Mouse (Mus musculus): ENCODE measurements around the gene Snx12. TPM values are rescaled to one million over a fixed set of nuclear protein-coding genes. Genes with fewer than 3 reads are reported as not detected.
"Not testable (repeated sequence)": the region's sequence is repeated elsewhere in the genome, so short reads cannot be mapped to it uniquely, and the experiment has no call there.

Gene Snx12
- polyA plus RNA-seq, 1 experiment from 2014 or later = 69.3 TPM

- H3K9me3 ChIP-seq = no peaks in the 10 kb centered on the region
- no peak overlapping the region for H3K27ac ChIP-seq
- no peaks in the 10 kb centered on the region for H3K27me3 ChIP-seq (ENCODE audit: insufficient read depth, poor library complexity, severe bottlenecking)
- no peak for DNase-seq (ENCODE audit: low spot score)
- H3K36me3 ChIP-seq = no peaks in the 10 kb centered on the region
- H3K4me1 ChIP-seq (replicated peaks) = no peaks in the 10 kb centered on the region
- H3K4me3 ChIP-seq = no peak overlapping the region
- WGBS = 82% methylated on average over 2 of the region's 2 CpGs
These were observed 95.4 kb downstream of the Snx12 start for GRCm38 (mm10) chrX:101126977-101127376.

- H3K36me3 ChIP-seq = no peaks in the 10 kb centered on the region
- no peaks in the 10 kb centered on the region for H3K27me3 ChIP-seq (ENCODE audit: insufficient read depth, poor library complexity, severe bottlenecking)
- no peaks in the 10 kb centered on the region for H3K9me3 ChIP-seq
- 78% methylated on average over 7 of the region's 7 CpGs for WGBS
- no peak overlapping the region for H3K4me3 ChIP-seq
- no peak overlapping the region for H3K27ac ChIP-seq
- DNase-seq (ENCODE audit: low spot score) = no peak
- no peaks in the 10 kb centered on the region for H3K4me1 ChIP-seq (replicated peaks)
These were observed 95.8 kb downstream of the Snx12 start for GRCm38 (mm10) chrX:101126474-101126955.

GRCm38 (mm10) chrX:101120546-101120945, 101.8 kb downstream of the Snx12 start:
- Histone ChIP-seq H3K27me3 (ENCODE audit: insufficient read depth, poor library complexity, severe bottlenecking) (no peaks in the 10 kb centered on the region), H3K4me3 (no peak overlapping the region), H3K9me3 (no peaks in the 10 kb centered on the region), H3K4me1 (replicated peaks) (no peaks in the 10 kb centered on the region), H3K27ac (no peak overlapping the region), H3K36me3 (no peaks in the 10 kb centered on the region)
- no peak for DNase-seq (ENCODE audit: low spot score)
- 68% methylated on average over 1 of the region's 1 CpGs for WGBS

- no peak for DNase-seq (ENCODE audit: low spot score)
- no peak within 1 kb of the TSS for H3K27ac ChIP-seq
These were observed 136.4 kb downstream of the Snx12 start, which contains the start of gene Slc7a3 for GRCm38 (mm10) chrX:101085920-101086319. Gene Slc7a3 (minus strand): TSS chrX:101086020.

GRCm38 (mm10) chrX:101085211-101085610, 137.2 kb downstream of the Snx12 start:
- 16% methylated on average over 9 of the region's 9 CpGs for WGBS
- H3K27me3 ChIP-seq (ENCODE audit: insufficient read depth, poor library complexity, severe bottlenecking) = peaks cover 39% of the 10 kb centered on the region
- not testable (repeated sequence) for DNase-seq (ENCODE audit: low spot score)

More at GRCm38 (mm10) chrX:101085920-101086319, 136.4 kb downstream of the Snx12 start, which contains the start of gene Slc7a3:
- no peaks in the 10 kb centered on the region for H3K9me3 ChIP-seq
- peak within 1 kb of the TSS; percentile 49 for H3K4me3 ChIP-seq
- peaks cover 5% of the 10 kb centered on the region; the same call in 1 of the 2 replicates for H3K4me1 ChIP-seq (replicated peaks)
- peaks cover 39% of the 10 kb centered on the region for H3K27me3 ChIP-seq (ENCODE audit: insufficient read depth, poor library complexity, severe bottlenecking)
- no peaks in the 10 kb centered on the region for H3K36me3 ChIP-seq
- 54% methylated on average over 11 of the region's 11 CpGs for WGBS

GRCm38 (mm10) chrX:101084192-101084591, 138.2 kb downstream of the Snx12 start:
- Histone ChIP-seq H3K27me3 (ENCODE audit: insufficient read depth, poor library complexity, severe bottlenecking) (peaks cover 39% of the 10 kb centered on the region), H3K4me1 (replicated peaks) (peaks cover 5% of the 10 kb centered on the region; the same call in 1 of the 2 replicates), H3K4me3 (no peak overlapping the region), H3K9me3 (no peaks in the 10 kb centered on the region), H3K36me3 (no peaks in the 10 kb centered on the region), H3K27ac (no peak overlapping the region)
- no peak for DNase-seq (ENCODE audit: low spot score)
- 53% methylated on average over 2 of the region's 2 CpGs for WGBS

More at GRCm38 (mm10) chrX:101085211-101085610, 137.2 kb downstream of the Snx12 start:
- H3K9me3 ChIP-seq; H3K27ac ChIP-seq; H3K36me3 ChIP-seq; H3K4me1 ChIP-seq (replicated peaks): not testable (repeated sequence)
- peak overlapping the region; percentile 49 for H3K4me3 ChIP-seq

GRCm38 (mm10) chrX:101065245-101065644, 157.1 kb downstream of the Snx12 start:
- WGBS = 81% methylated on average over 1 of the region's 1 CpGs
- H3K4me3 ChIP-seq = no peak overlapping the region
- DNase-seq (ENCODE audit: low spot score) = no peak
- H3K27me3 ChIP-seq (ENCODE audit: insufficient read depth, poor library complexity, severe bottlenecking) = no peaks in the 10 kb centered on the region
- H3K27ac ChIP-seq = no peak overlapping the region
- no peaks in the 10 kb centered on the region for H3K36me3 ChIP-seq
- no peaks in the 10 kb centered on the region for H3K9me3 ChIP-seq
- no peaks in the 10 kb centered on the region for H3K4me1 ChIP-seq (replicated peaks)

GRCm38 (mm10) chrX:101063503-101063902, 158.9 kb downstream of the Snx12 start:
- H3K27me3 ChIP-seq (ENCODE audit: insufficient read depth, poor library complexity, severe bottlenecking) = no peaks in the 10 kb centered on the region
- no peak overlapping the region for H3K4me3 ChIP-seq
- peaks cover 4% of the 10 kb centered on the region; the same call in 1 of the 2 replicates for H3K9me3 ChIP-seq
- 75% methylated on average over 2 of the region's 2 CpGs for WGBS
- H3K36me3 ChIP-seq = no peaks in the 10 kb centered on the region
- no peak for DNase-seq (ENCODE audit: low spot score)
- H3K4me1 ChIP-seq (replicated peaks) = no peaks in the 10 kb centered on the region
- H3K27ac ChIP-seq = no peak overlapping the region

GRCm38 (mm10) chrX:101059541-101059940, 162.8 kb downstream of the Snx12 start, which contains the start of gene Tex11:
Gene Tex11 (minus strand): TSS chrX:101059667.
- DNase-seq (ENCODE audit: low spot score) = no peak
- Histone ChIP-seq H3K36me3 (no peaks in the 10 kb centered on the region), H3K9me3 (peaks cover 4% of the 10 kb centered on the region; the same call in 1 of the 2 replicates), H3K27me3 (ENCODE audit: insufficient read depth, poor library complexity, severe bottlenecking) (no peaks in the 10 kb centered on the region), H3K4me3 (no peak within 1 kb of the TSS), H3K27ac (no peak within 1 kb of the TSS), H3K4me1 (replicated peaks) (no peaks in the 10 kb centered on the region)
- WGBS = 90% methylated on average over 31 of the region's 31 CpGs

Other genes starting within 250 kb of the Snx12 start
- 0.04 TPM in 1 of 2 replicates, not detected in the other for gene Tex11, start 162.9 kb downstream of the Snx12 start, polyA plus RNA-seq (2016; fragmentation: Nextera tagmentation; extraction: Ambion mirVana)
- gene Slc7a3, start 136.5 kb downstream of the Snx12 start, polyA plus RNA-seq (2016; fragmentation: Nextera tagmentation; extraction: Ambion mirVana) = 0.50 and 1.5 TPM in 2 replicates
- 1.3 and 2.3 TPM in 2 replicates for gene Foxo4, start 32.0 kb upstream of the Snx12 start, polyA plus RNA-seq (2016; fragmentation: Nextera tagmentation; extraction: Ambion mirVana)
- not detected in 2 replicates for gene Gm614, start 41.4 kb upstream of the Snx12 start, polyA plus RNA-seq (2016; fragmentation: Nextera tagmentation; extraction: Ambion mirVana)
- 4.8 and 5.0 TPM in 2 replicates for gene Il2rg, start 45.7 kb upstream of the Snx12 start, polyA plus RNA-seq (2016; fragmentation: Nextera tagmentation; extraction: Ambion mirVana)
- not detected in 2 replicates for gene Gm20489, start 46.5 kb upstream of the Snx12 start, polyA plus RNA-seq (2016; fragmentation: Nextera tagmentation; extraction: Ambion mirVana)
- 34.7 and 38.6 TPM in 2 replicates for gene Med12, start 51.5 kb upstream of the Snx12 start, polyA plus RNA-seq (2016; fragmentation: Nextera tagmentation; extraction: Ambion mirVana)
- 5.8 and 14.8 TPM in 2 replicates for gene Nlgn3, start 76.6 kb upstream of the Snx12 start, polyA plus RNA-seq (2016; fragmentation: Nextera tagmentation; extraction: Ambion mirVana)
- 0.46 TPM in 1 of 2 replicates, not detected in the other for gene Gjb1, start 153.8 kb upstream of the Snx12 start, polyA plus RNA-seq (2016; fragmentation: Nextera tagmentation; extraction: Ambion mirVana)
- gene Zmym3, start 198.3 kb upstream of the Snx12 start, polyA plus RNA-seq (2016; fragmentation: Nextera tagmentation; extraction: Ambion mirVana) = 21.4 and 22.0 TPM in 2 replicates
- 554 and 625 TPM in 2 replicates for gene Nono, start 206.8 kb upstream of the Snx12 start, polyA plus RNA-seq (2016; fragmentation: Nextera tagmentation; extraction: Ambion mirVana)
- gene Itgb1bp2, start 226.5 kb upstream of the Snx12 start, polyA plus RNA-seq (2016; fragmentation: Nextera tagmentation; extraction: Ambion mirVana) = 1.7 and 2.1 TPM in 2 replicates